Mouse (Mus musculus): ENCODE measurements at regions not wholly inside any gene's neighbourhood (a gene's known extent, or its start where the extent isn't known, plus 50 kb on each side); places are given as distances from the start of the nearest gene placed in this dataset.
"Not testable (repeated sequence)": the region's sequence is repeated elsewhere in the genome, so short reads cannot be mapped to it uniquely, and the experiment has no call there.

DNA sequence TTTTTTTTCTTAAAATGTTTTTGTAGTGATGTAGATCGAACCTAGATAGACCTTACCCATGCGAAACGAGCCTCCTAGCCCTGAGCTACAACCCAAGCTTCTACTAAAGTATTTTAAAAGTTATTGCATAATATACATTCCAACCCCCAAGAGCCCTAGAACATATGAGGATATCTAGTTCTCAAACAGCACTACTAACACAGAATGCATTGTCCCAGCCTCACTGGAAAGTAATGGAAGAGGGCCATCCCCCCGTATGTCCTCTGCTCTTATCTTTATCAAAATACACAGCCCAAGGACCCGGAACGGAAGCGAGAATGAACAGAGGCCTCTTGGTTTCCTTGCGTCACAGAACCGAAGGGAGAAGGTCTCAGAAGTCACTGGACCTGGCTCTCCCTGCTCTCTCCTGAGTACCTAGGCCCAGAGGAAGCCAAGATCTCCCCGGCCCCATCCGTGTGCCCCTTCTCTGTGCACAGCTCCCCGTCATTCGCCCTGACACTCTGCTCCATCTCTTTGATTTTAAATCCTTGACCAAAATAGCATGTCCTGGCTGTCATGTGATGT, 165.0 kb upstream of the Pkdcc start:
- peak in 1 of 2 experiments; percentile 34 for DNase-seq

DNA sequence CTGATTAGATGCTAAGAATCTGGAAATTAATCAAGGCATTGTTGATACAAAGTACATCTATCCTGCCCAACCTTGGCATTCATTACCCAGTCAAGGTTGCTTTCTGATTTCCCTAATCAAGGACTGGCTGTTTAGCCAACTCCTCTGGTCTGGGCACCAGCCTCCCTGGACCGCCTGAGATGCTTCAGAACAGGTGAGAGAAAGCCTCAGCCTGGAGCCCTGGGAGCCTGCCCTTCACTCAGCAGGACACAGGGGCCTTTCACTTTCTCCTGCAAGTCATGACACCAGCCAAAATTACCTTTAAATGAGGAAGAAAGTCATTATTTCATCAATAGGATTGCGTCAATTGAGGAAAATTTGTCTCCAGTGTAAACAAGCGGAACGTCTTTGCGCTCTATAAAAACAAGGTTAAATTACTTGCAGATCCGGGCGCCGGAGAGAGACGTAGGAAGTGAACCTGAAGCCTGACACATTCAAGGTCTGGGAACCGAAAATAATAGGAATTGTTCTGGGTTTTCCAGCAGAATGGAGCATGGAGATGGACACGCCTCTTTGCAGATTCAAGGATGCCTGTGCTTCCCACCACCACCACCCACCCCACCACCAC, 164.4 kb upstream of the Pkdcc start:
- no peak for DNase-seq

DNA sequence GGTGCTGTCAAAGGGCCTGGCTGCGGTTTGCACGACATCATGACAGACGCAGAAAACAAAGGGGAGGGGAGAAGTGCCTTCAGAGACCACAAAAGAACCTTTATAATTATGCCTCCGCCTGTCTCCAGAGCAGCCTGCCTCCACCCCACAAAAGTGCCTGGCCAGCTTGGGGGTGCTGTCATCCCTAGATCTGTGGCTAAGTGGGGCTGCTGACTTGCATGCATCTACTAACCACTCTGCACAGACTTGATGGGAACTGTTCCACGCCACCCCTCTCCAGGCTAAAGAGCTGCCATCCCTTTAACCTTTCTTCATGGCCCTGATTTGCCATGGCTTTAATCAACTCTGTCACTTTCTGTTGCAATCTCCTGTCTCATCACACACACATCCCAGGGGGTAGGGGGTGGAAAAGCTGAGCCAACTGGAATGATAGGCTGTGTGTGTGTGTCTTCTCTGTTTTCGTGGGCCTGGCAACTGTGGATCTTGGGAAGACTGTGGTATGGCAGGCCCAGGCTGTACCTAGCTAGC, 162.4 kb upstream of the Pkdcc start:
- no peak for DNase-seq

DNA sequence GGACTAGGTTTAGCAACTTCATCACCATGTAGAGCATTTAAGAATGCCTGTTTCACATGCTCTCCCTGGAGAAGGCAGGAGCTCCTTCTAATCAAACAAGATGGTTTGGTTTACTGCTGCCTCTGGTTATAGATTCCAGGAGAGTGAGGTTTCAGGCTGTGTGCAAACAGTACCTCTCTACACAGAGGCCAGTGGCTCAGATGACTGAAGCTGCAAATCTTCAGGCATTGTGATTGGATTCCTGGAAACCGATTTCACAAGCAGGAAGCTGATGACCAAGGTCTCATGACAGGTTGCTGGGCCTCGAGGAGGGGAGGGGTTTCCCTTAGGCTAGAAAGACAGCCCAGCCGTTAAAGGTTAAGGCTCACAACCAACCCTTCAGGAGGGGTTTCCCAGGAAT, 157.3 kb upstream of the Pkdcc start:
- DNase-seq, result peak in 1 of 2 experiments; percentile 21

DNA sequence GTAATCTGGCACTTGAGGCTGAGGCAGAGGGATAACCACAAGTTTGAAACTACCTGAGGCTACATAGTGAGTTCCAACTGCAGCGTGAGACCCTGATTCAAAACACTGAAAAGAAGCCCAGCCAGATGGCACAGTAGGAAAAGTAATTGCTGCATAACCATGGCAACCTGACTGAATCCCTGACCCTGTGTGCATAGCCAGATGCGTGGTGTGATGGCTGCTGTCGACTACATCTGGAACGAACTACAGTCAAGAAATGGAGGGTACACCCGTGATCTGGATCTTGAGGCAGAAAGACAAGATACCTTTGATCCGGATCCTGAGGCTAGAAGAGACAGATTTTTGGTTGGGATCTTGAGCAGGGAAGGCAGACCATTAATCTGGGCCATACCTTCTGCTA, 153.2 kb upstream of the Pkdcc start:
- DNase-seq, result no peak

DNA sequence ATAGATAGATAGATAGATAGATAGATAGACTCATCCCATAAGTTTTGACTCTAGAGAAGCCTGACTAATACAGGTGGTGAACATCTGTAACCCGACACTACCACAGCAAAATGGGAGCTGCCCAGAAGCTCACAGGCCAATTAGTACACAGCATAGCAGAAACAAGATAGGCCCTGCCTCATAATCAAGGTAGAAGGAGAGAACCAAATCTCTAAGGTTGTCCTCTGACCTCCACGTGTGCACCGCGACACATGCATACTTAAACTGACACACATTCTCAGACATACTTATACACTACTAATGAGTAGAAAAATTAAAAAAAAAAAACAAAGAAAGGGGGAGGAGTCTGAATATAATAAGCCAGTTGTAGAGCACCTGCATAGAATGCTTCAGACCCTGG, 151.2 kb upstream of the Pkdcc start:
- no peak for DNase-seq

DNA sequence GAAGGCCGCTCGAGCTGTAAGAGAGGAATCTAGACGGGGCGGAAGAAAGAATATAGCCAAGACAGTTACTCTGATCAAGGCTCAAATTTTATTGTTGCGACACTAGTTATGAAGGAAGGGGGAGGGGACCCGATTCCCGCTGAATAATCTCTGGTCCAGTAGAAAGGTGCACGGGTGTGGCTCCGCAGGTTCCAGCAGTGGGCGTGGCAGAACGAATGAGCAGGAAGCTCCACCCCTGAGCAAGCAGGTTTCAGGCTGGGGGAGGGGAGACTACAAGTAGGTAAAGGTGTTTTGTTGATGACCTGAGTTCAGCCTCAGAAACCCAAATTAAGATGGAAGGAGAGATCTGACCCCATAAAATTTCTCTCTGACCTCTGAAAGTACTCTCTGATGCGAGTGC, 150.7 kb upstream of the Pkdcc start:
- not testable (repeated sequence) for DNase-seq

DNA sequence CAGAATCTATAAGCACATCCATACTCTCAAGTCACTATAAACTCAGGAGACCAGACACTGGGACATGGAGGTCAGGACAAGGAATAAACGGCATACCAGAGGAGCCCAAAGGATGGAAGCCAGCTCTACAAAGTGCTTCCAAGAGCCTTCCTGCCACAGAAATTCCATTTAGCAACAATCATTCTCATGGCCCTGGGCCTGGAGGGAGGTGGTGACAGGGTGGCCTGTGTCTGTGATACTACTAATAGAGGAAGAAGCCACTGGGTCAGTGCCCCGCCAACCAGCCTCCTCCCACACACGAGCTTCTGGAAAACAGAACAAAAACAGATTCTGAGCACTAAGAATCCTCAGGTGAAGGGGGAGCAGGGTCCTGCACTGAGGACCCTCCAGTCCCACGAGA, 145.8 kb upstream of the Pkdcc start:
- peak in 1 of 2 experiments; percentile 11 for DNase-seq

DNA sequence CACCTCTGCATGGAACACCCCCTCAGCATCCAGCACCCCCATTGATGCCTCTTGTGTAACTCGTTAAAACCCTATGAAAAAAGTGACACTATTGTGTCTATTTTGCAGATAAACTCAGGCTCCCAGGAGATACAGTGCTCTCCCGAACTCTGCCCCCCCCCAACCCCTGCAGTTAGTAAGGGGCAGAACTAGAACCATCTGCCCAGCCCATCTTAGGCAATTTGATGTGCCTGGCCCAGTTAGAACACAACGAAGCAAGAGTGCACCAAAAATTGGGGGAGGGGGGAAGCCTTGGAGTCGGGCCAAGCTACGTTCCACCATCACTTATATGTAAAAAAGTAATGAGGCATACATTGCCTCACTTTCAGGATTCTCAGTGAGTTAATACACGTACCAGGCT, 143.3 kb upstream of the Pkdcc start:
- no peak for DNase-seq

DNA sequence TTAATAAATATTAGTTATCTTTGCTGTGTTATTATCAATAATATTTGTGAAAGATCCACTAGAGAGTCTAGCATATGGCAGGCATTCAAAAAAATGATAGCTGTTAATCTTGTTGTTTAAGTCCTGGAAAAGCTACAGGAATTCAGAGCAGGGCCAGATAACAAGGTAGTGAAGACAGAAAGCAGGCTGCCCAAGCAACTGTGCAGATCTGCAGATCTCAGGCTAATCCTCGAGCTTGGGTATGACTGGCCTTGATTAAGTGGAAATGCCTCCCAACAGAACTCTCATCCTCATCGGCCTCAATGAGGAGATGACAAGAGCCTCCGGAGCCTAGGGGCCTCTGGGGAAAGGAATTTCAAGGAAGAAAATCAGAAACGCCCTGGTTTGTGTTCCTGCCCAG, 142.9 kb upstream of the Pkdcc start:
- DNase-seq, result no peak

DNA sequence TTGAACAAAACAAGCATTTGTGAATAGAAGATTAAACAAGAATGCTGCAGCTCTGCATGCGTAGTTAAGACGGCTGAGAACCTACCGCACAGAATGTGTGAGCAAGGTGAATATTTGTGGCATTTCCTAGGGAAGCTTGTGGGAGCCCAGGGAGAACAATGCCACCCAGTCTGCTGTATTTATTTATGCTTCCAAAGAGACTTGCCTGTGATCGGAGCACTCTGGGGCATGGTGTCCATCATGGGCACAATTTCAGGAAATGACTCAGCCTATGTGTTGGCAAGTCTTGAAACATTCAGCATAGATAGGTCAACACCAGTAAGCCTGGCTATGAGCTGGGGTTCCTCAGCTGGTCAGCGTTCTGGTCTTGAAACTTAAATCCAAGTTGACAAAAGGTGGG, 140.2 kb upstream of the Pkdcc start:
- peak in 1 of 2 experiments; percentile 27 for DNase-seq

DNA sequence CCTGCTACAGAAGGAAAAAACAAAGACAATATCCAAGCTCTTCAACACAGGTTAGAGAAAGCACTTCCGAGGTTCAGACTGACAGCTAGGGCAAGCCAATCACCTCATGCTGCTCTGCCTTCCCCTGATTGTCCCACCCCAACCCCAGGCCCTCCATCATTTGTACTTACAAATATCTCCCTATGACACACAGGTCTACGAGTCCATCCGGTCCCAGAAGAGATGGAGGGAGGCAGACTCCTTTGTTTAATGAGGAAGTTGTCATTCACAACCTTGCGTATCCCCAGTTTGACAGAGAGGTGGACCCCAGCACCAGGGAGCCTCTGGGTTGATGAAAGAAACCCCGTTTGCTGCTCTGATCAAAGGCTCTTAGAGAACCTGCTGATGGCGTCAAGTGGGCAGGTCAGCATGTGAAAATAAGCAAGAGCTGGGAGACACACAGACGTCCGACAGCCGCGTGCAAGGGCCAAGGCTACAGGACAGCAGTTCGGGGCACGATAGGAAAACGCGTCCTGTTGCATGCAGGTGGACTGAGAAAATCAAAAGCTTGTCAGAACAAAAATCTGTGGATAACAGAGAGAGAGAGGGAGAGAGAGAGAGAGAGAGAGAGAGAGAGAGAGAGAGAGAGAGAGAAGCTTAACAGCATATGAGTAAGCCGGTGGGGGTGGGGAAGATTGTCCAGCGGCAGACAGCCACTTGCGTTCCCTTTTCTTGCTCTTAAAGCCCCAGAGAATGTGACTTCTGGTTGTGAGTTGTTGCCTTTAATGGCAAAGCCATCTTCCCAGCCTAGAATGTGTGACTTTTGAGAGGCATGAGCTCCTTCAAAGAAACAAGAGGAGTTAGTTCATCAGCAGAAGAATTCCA, 137.1 kb upstream of the Pkdcc start:
- DNase-seq, result peak; percentile 17 to 48

DNA sequence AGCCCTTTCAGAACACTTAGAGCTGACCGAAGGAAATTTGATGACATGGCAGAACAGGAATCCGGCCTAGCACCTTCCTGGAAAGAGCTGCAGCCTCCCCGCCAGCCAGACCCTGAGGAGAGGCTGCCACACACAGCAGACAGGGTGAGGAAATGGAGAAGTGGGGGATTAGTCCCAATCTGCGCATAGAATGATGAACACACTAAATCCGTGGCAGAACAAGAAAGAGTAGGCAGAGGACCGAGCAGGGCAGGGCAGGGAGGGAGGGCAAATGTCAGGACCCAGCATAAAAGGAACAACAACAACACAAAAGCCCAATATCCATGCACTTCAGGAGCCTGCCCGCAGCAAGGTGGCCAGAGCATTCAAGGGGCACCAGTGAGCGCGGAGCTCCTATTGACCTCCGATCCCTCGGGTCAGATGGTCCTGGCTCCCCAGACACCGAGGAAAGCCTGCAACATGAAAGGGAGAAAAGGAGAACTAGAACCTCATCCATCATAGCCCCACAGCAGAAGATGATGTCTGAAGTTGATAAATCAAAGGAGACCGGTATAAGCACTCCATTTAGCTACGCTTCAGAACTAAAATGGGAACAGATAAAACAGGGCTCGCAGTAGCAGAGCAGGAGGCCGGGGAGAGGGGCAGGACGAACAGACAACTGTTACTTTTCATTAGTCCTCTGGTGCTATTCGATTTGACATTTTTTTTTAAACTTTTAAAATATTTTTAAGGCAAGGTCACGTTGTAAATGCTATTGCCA, 136.3 kb upstream of the Pkdcc start:
- no peak for DNase-seq

DNA sequence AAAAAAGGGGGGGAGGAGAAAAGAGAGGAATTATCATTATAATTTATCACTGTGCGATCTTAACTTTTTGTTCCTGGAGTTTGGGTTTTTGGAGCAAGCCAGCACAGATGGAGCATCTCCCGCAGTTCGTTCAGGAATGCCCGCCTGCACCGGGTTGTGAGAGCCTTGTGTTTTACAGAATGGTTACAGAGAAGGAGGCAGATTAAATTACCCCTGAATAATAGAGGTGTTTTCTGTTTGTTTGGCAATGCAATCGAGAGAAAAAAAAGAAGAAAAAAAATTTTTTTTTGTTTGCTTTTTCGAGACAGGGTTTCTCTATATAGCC, 135.8 kb upstream of the Pkdcc start:
- DNase-seq, result no peak

DNA sequence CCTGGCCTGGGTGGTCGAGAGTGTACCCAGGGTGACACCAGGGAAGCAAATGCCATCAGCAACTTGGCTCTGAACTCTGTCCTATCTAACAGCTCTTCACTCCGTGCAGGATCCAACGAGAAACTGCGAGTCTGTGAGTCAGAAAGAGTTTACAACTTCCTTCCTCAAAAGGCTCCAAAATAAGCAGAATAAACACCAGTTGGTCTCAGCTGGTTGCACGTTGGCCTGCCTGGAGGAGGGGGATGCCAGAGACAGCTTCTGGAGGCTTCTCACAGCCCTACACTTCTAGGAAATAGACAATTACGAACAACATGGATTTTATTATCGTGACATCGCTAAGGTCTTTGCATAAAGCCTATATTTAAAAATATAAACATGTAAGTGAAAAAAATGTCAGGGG, 133.4 kb upstream of the Pkdcc start:
- DNase-seq, result no peak

DNA sequence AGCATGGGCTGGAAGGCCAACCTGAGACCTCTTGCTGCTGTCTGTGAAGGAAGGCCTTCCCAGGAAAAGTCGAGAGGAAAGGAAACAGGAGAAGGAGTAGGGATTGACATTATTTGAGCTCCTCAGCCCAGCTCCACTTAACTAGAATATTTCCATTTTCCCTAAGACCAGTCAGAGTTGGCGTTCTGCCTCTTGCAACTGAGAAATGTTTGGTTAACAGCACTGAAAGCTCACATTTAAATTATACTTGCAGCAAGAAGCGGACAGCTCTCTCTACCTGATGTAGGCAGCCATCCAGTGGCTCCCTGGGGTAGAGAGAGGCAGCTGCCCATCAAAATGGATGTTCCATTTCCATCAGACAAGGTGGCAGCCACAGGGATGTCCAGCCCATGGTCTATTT, 131.6 kb upstream of the Pkdcc start:
- DNase-seq, result no peak

DNA sequence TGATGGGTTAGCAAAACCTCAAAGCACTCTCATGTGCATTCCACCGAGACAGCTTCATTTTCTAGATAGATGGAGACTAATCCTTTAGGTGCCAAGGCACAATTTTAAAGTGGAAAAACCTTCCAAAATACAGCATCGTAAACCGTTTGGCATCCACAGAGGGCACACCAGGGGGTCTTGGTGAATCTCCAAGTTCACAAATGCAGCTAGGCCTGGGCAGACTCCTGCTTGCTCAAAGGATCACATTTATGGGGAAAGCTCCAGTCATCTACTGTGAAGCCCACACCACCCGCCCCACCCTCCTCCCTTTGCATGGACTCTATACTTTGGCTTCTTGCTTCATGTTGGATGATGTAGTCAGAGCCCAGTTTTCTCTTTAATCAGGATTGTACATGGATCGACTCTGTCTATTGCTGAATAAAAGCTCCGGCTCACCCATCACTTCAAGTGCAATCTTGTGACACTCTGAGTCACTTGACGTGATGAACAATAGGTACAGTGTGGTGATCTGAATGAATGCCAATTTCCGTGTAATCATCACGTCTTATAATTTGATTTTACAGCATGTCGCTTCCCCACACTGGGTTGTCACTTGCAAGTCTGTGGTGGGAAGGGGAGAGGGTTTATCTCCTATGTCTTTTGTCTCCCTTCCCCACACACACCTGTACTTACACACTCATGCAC, 129.2 kb upstream of the Pkdcc start:
- DNase-seq, result no peak

DNA sequence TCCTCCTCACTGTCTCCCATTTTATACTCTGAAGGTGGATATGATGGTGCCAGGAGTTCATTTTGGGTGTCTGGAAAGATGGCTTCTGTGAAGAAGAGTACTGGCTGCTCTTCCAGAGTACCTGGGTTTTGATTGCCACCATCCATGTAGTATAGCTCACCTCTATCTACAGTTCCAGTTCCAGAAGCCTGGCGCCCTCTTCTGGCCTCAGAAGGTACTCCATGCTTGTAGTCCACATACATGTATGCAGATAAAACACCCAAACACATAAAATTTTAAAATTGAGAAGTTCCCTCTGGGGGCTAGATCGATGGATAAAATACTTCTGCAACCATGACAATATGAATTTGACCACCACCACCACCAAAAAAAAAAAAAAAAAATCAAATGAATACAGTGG, 128.4 kb upstream of the Pkdcc start:
- DNase-seq, result no peak

DNA sequence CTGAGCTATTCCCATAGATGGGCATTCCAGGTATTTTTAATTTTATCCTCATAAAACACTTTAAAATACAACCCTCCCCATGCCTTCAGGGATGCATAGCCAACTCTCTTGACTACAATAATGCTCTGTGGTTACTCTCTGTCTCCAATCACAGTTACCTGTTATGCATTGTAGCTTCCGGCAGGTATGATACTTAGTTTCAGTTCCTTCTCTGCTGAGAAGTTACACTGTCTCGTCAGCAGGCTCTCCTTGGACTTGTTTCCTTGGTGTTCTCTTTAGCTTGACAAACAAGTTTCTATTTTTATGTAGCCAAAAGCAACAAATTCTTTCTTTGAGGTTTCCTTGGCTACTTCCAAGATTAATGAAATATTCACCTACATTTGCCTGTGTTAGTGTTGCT, 126.6 kb upstream of the Pkdcc start:
- no peak for DNase-seq

DNA sequence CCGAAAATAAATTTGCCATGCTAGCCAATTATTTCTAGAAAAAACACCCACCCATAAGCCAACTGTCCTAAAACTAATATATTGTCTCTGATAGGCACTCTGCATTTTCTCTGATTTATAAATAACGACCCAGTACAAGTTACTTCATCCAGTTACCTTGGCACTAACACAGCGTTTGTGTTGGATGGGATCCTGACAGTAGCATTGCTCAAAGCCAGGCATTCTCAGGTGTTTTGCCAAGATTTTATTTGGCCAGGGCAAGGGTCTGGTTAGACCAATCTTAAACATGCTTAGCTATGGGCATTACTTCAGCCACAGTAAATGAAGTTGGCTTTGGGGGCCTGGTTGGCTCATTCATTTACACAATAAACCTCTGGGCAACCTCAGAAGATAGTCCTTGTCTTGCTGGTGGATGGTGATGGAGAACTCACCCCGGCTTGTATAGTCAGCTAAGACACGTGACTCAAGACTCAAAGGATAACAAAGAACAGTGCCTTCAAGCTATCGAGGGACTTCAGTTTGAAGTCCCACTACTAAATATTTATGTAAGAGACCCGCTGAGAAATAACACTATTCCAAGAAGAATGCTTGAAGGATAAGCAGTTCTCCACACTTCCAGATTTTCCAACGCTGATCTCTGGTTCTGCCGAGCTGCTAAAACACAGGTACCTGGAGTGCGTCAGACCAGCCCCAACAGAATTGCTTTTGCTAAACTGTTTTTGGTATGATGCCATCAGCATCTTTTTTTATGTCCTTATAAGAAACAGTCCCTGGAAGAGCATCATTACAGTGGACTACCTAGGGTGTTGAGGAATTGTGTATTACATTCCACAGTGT, 125.0 kb upstream of the Pkdcc start:
- DNase-seq, result no peak

DNA sequence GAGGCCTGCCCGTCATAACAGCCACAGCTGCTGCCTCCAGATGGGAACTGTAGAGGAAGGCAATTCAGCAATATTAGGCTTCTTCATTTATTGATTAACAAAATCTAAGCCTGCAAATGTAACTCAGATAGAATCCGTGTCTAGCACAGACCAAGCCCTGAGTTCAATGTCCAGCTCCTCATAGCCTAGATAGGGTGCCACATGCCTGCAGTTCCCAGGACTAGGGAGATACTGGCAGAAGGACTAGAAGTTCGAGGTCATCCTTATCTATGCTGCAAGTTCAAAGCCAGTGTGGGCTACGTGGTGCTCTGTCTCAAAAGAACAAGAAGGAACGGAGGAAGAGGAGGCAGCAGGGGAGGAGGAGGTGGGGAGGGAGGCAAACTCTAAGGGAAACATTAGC, 121.2 kb upstream of the Pkdcc start:
- DNase-seq, result no peak

DNA sequence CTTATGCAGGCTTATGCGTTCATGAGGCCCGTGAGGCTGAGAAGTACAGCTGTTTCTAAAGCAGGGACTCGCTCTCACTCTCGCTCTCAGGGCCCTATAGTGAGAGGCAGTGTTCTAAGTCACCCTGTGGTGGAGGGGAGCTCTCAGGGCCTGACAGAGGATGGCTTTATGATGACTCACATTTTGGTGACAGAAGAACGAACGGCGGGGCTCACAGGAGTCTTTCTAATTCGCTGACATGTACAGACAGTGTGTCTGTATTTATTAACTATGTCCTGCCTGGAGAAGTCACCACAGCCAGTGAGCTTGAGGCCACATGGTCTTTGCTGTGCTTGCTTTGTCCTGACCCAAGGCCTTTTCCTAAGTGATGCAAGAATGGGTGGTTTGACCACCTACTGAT, 118.6 kb upstream of the Pkdcc start:
- DNase-seq, result no peak

Measured in lung, adult 18-20 months (tissue).